Mouse (Mus musculus): ENCODE results near the gene Polrmt. TPM values are rescaled to one million over a fixed set of nuclear protein-coding genes. Genes with fewer than 3 reads are reported as not detected.

Polrmt gene
- 10 to 100 TPM; 45.3 to 49.0 TPM for total RNA-seq (2021)
- long read RNA-seq, experiment 1, transcript Polrmt-201 (21 exons, 3,755 nt) = major isoform, 13 of 29 reads
- long read RNA-seq, experiment 1, partial matches to known transcripts = 7 of 29 reads
- long read RNA-seq, experiment 1, other reads (novel, unspliced or antisense) = 7 of 29 reads
- long read RNA-seq, experiment 2, transcript Polrmt-201 (21 exons, 3,755 nt) = major isoform, 17 of 33 reads
- long read RNA-seq, experiment 2, partial matches to known transcripts = 12 of 33 reads
- long read RNA-seq, experiment 2, other reads (novel, unspliced or antisense) = 3 of 33 reads

DNA sequence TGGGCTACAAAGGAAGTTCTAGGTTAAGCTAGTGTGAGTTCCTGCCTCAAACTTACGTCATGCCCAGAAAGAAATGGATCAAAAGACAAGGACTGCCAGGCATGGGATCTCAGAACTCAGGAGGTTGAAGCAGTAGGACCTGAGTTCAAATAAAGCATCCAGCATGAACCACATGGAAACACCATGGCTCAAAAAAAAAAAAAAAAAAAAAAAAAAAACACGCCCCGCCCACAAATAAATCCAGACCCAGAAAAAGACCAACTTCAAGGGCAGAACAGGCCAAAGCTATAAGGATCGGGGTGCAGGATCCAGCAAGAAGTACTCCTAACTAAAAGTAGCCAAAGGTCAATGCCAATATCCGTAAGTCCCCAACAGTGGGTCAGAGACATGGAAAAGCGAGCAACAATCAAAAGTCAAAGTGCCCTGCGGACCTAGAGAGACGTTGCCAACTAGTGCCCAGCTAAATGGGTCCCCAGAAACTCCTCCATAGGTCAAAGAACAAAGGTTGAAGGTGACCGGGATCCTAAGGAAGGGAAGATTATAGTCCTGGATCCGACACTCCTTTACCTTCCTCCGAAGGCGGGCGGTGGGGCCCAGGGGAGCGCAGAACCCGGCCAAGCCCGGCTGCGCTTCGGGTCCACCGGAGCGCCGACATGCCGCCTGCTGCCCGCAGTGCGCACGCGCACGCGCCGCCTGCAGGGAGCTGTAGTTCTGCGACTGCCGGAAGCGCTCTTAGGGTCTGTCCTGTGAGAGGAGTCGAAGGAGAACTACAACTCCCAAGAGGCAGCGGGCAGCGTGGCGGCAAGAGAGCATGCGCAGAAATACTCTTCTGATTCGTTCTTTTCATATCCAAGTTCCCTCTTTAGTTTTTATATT lies at the start of gene Polrmt:
Polrmt (minus strand) TSS at position 684 of the 876 bp plus-strand sequence.
- DNase-seq (ENCODE audit: low spot score in 2 of 2) = peak; percentile 93 to 99

DNA sequence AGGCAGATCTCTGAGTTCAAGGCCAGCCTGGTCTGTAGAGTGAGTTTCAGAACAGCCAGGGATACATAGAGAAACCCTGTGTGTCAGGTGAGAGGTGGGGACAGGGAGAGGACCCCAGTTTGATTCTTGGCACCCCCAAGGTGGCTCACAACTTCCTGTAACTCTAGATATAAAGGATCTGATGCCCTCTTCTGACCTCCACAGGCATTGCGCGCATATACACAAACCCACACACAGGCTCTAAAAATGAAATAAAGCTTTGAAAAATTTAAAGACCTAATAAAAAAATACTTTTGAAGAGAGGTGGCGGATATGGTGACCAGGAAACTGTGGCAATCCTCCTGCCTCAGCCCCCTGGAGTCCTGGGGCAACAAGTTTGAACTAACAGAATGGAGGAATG lies 49.5 kb upstream of the Polrmt start:
- no peak for DNase-seq (ENCODE audit: low spot score in 2 of 2)

DNA sequence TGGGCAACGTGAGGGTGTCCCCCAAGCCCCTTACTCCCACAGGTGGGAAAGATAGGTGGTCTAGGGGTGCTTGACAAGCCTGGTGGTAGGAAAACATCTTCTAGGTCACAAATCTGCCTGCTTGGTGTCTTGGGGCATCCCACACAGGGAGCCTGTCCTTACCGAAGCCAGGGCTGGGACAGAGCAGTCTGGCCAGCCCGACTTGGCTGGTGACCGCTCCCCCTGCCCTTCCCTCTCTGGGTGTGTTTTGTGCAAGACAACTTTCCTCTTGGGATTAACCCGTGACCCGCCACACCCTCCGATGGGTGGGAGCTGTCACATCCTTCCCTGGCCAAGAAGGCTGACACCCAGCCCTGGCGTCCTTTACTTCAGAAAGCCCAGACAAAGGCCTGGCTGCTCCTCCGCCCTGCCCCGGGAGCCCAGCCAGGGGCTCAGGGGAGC lies 48.1 kb upstream of the Polrmt start:
- DNase-seq (ENCODE audit: low spot score in 2 of 2) = no peak

DNA sequence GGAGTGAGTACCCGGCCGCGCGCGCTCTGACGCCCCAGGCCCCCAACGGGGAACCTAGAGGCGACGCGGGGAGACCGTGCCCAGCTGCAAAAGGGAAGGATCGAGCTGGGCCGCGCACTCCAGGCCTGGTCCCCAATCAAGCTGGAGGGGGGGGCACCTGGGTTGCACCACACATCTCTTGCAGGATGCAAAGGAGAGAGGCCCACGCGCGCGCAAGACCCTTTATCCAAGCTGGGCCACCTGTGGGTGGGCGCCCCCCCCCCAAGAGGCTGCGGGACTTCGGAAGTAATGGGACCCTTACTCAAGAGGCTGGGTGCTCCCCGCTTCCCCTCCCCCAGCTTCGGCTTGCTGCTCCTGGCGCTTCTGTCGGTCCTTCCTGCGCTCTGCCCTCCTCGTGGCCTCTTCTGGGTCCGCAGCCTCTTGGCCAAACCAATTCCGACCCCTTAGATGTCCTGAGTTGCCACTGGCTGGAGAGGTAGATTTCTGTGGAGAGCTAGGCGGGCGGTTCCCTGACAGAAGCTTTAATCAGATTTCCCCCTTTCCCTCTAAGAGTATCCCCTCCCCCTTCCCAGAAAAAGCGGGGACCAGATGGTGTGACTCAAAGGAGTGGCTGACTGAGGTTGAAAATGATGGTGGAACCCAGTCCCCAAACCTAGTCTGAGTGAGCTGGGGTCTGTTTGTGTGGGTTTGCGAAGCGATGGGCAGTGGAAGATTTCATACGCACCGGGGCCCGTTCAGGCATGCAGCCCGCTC lies 47.5 kb upstream of the Polrmt start:
- peak; percentile 52 to 68 for DNase-seq (ENCODE audit: low spot score in 2 of 2)

DNA sequence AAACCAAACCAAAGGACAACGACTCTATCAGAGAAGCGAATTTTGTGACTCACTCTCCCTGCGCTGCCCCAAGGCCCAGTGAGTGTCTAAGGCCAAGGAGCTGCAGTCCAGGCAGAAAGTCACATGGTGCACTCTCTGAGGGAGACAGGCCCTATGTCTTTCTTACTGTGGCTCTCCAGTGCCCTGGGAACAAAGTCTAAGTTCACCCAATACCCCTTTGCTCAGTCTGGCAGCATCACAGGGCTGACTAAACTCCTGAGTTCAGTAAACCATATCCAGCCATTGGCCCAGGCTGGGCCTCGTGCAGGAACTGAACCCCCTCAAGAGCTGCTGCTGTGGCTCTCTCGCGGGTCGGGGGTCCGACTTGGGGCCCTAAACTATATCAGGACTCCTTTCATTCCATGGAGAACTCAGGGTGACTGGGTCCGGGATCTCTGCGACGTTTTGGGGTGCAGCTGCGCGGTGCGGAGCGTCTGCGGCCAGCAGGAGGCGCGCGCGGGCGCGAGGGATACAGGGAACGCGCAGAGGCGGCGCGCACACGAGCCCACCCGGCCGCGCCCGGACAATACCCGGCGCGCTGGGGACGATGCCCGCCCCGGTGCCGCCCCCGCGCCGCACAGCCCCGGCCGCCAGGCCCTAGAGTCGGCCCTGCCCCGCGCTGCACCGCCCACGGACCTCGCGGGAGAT lies 46.8 kb upstream of the Polrmt start, which contains the start of gene Palm:
Palm (plus strand) TSS at position 522 of the 687 bp plus-strand sequence.
- peak; percentile 82 to 85 for DNase-seq (ENCODE audit: low spot score in 2 of 2)

DNA sequence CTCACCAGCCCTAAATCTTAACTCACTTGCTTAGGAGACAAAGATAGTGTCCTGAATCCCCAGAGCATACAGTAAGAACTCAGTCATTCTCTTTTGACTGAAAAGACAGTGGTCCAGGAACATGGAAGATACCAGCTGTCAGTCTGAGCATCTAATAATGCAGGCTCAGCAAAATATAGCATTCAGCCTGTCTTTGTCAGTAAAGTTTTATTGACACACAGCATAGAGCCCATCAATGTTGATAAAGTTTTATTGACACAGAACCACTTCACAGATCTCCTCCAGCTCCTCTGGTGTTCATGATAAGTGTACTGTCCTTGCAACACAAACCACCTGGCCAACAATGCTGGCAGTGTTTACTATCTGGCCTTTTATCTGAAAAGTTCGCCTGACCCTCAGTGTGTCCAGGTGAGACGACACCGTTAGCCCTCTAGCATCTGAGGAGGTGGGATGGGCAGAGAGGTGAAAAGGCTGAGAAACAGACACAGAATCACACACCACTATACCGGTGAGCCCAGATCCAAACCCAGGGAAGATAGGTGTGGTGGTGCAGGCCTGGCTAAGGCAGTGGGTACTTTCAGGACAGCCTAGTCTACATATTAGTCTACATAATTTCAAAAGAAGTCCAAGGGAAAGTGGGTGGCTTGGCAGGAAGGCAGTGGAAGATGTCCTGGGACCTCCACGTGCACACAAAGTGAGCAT lies 46.1 kb upstream of the Polrmt start:
- DNase-seq (ENCODE audit: low spot score in 2 of 2) = no peak

DNA sequence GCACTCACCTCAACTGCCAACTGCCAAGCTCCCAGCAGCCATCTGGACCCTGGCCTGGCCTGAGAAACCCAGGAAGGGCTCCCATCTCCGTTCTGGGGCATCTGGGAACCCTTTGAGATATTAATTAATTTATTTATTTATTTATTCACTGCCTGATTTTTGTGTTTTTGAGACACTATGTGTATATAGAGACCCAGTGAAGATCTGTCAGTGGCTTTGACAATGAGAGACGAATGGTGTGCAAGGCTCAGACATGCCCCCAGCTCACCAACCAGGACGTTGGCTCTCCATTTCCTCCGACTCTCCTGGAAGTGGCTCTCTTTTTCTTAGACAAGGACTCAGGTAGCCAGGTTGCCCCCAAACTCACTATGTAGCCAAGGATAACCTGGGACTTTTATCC lies 44.5 kb upstream of the Polrmt start, which contains the start of gene Prss57:
Prss57 (minus strand) TSS at position 101 of the 400 bp plus-strand sequence.
- DNase-seq (ENCODE audit: low spot score in 2 of 2) = no peak

DNA sequence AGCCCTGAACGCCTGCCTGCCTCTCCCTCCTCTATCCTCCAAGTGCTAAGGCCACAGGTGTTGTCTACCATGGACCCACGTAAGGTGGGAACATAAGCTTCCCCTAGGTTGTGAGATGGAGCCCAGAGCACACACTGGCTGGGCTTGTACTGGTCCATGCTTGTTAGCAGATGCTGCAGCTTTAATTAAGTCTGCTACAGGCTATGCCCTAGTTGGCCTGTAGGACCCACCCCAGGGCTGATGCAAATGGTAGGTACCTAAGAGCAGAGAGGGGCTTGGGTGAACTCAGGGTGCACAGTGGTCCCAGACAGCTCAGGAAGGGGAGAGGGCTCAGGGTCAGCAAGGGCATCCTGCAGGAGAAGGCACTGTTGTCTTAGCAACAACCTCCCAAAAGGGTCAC lies 43.2 kb upstream of the Polrmt start:
- no peak for DNase-seq (ENCODE audit: low spot score in 2 of 2)

DNA sequence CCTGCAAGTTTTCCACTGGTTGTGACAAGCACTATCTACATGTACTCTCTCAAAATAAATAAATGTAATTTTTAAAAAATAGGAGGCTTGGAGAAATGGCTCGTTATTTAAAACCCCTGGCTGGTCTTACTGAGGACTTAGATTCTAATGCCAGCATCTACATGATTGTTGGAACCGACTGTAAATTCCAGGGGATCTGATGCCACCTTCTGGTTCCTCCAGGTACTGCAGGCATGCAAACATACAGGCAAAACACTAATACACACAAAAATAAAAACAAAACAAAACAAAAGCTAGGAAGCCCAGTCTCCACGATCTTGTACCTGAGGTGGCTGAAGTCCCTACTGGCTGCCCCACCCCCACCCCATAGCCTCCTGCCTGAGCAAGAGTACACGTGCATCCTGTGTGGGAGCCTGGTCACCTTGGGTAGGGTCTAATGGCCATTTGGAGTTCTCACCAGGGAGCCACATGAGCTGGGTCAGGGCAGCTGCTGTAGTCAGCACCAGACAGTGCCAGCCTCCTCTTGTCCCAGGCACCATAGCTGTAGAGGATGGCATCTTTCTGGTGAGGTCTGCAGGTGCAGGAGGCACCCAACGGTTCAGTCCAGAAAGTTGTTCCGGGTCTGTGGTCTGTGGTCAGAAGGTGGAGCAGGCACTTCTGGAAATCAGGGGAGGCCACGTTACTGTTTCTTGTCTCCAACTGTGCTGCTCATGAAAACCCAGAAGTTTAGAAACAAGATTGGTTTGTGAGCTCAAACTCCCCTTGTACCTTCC lies 42.2 kb upstream of the Polrmt start:
- peak; percentile 67 to 82 for DNase-seq (ENCODE audit: low spot score in 2 of 2)

DNA sequence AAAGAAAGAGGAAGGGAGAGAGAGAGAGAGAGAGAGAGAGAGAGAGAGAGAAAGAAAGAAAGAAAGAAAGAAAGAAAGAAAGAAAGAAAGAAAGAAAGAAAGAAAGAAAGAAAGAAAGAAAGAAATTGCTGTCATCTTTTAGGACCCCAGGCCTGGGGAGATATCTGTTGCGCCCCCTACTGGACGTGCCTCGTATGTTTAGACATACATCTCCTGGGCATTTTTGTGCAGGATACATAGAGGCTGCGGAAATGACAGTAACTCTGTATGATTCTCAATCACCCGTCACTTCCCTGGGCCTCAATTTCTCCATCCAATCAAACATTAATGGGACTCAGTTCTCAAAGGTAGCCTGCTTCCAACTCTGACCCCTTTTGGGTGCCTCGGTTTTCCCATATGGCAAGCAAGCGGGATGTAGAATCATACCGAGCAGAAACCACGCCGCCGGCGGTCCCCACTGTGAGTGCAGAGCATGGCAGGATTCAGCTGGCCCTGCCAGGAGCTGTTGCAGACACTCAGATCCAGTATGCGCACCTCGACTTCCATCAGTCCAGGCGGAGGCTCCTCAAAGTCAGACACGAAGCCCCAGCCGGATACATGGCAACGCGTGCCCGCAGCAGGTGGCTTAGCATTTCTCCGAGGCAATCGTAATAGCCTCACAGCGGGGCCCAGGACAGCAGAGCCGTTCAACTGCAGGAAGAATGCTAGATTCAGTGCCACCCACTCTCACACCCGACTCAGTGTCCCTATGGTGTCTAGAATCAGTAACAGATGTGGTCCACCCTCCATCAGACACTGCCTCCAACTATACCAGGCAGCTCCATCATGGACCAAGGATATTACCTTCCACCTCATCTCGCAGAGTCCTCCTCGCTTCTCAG lies 37.8 kb upstream of the Polrmt start:
- DNase-seq (ENCODE audit: low spot score in 2 of 2) = no peak

DNA sequence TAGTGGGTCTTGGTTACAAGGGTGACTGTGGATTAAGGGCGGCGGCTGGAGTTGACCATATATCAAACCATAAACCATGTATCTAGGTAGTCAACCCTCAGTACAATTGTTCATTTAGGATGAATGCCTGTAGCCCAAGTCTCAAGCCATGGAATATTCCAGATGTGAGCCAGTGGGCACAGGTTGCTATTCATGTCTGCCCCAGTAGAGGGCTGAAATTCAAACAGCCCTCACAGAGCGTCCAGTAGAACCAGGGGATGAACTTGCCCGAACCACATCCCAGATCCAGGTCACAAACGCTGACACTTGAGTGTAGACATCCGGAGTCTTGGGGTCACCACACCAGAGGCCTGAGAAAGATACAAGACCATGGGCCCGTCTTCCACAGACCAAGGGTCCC lies 36.7 kb upstream of the Polrmt start:
- no peak for DNase-seq (ENCODE audit: low spot score in 2 of 2)

DNA sequence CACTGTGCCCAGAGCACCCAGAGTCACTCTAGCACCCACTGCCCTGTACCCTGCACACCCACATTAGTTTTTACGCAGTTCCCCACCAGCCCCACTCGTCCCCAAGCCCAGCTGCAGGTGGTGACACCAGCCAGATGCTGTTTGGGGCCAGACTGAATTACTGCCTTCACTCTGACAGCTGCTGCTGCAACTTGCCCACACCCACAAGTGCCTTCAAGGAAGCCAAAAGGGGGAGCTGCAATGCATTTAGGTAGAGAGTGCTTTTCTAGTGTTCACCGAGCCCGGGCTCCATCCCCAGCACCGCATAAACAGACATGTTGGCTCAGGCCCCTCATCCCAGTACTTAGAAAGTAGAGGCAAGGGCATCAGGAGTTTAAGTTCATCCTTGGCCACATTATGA lies 35.6 kb upstream of the Polrmt start:
- DNase-seq (ENCODE audit: low spot score in 2 of 2) = no peak

DNA sequence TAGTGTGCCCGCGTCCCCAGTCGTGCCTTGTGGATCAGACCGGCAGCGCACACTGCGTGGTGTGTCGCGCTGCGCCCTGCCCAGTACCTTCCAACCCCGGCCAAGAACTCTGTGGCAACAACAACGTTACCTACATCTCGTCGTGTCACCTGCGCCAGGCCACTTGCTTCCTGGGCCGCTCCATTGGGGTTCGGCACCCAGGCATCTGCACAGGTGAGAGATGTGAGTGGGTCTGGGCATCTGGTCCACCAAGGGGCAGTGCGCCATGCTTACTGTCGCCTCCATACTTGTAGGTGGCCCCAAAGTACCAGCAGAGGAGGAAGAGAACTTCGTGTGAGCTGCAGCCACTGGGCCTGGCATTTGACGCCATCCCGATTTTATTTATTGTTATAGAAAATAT lies 34.8 kb upstream of the Polrmt start:
- no peak for DNase-seq (ENCODE audit: low spot score in 2 of 2)

DNA sequence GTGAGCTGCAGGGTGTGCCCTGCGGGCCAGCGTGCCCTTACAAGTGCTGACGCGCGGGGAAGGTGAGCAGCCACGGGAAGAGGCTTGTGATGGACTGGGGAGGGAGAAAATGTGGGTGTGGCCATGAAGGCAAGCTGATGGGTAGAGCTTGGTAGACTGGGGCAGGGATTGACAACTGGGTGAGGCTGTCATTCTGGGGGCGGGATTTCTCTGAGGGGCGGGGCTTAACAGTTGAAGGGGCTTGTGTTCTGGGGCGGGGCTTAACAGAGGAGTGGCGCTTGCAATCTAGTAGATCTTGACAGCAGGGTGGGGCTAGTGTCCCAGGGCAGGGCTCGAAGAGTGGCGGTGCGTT lies 34.3 kb upstream of the Polrmt start:
- DNase-seq (ENCODE audit: low spot score in 2 of 2) = peak in 1 of 2 experiments; percentile 67

DNA sequence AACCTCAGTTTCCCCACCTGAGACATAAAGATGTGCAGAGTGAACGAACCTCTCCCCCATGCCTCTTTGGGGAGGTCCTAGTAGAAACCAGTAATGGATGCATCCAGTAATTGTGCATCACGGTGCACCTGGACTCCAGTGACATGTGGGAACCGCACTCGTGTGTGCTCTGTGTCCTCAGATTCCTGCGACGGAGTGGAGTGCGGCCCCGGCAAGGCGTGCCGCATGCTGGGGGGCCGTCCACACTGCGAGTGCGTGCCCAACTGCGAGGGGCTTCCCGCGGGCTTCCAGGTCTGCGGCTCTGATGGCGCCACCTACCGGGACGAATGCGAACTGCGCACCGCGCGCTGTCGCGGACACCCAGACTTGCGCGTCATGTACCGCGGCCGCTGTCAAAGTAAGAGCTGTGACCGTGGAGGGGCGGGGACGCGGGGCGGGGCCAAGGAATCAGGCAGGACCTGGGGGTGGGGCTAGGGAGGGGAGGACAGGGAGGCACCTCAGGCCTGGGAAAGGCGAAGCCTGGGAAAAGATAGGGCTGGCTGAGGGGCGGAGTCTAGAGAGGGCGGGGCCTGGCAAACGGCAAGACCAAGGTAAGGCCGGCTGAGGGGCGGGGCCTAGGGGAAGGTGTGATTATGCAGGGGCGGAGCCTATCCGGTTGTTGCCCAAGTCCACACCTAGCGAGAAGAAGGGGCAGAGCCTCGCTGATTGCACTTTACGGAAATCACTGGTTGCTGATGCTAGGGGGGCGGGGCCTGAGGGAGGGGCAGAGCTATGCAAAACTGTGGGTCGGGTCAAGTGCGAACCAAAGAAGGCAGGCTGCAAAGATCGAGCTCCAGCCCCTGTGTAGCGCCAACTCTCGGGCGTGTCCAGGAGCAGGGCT lies 33.6 kb upstream of the Polrmt start:
- peak; percentile 96 to 97 for DNase-seq (ENCODE audit: low spot score in 2 of 2)

DNA sequence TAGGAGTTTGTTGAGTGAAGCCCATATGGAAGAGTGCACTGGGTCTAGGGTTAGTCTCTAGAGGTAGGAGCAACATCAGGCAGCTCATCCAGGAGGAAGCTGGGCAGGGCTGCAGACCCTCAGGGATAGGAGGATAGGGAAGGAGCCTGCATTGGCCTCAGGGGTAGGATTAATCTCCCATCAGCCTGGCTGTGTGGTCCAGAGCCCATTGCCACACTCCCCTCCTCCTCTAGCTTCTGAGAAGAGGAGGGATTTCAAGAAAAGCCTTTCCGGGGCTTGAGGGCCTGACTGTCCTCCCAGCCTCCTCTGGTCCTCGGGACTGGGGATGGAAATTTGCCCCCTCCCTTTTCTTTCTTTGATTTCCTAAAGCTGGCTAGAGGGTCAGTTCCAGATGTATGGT lies 32.8 kb upstream of the Polrmt start:
- DNase-seq (ENCODE audit: low spot score in 2 of 2) = no peak

DNA sequence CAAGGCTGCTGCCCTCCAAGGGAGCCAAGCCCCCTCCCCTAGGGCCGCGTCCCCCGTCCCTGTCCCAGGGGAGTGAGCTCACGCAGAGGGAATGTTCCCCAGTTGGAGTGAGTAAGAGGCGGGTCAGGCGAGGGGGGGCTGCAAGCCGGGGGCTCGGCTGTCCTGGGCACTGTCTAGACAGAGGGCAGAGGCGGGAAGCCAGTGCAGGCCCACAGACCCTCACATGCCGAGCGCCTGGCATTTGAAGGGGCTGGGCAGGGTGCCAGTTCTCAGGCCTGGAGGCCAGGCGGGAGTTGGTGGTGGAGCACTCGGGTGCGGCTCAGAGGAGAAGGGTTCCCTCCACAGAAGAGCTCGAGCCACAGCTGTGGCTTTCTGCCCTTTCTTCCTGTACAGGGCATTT lies 31.6 kb upstream of the Polrmt start:
- DNase-seq (ENCODE audit: low spot score in 2 of 2) = no peak

DNA sequence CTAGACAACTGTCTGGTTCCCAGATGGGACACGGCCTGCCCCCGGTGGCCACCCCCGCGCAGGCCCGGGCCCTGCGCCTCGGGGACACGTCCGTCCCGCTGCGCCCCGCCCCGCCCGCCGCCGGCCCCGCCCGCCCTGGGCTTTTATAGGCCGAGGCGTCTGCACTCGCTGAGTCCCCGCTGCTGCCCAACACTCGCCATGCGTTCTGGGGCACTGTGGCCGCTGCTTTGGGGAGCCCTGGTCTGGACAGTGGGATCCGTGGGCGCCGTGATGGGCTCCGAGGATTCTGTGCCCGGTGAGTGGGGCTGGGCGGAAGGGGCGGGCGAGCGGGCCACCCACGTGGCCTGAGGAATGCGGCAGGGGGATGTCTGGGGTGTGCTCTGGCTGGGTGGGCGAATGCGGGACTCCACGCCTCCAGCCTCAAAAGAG lies 30.7 kb upstream of the Polrmt start, which contains the start of gene Fstl3:
Fstl3 (plus strand) TSS at position 170 of the 429 bp plus-strand sequence.
- DNase-seq (ENCODE audit: low spot score in 2 of 2) = no peak

All from layer of hippocampus, postnatal 14 days (tissue).